Mouse (Mus musculus) embryonic facial prominence, embryonic 12.5 days (tissue): ENCODE measurements around the gene Ten1. TPM values are rescaled to one million over a fixed set of nuclear protein-coding genes. Genes with fewer than 3 reads are reported as not detected.

Source experiments
- ATAC-seq: fragments of 200-750 bp; cut with Nextera tagmentation; 2 replicates; pipeline ENCODE4 v1.8.0; 2017; ENCODE audit not compliant: insufficient number of reproducible peaks, insufficient read depth, low FRiP score, low TSS enrichment
- H3K27ac ChIP-seq: fragments of 300-500 bp; sonication (generic); 2 replicates; pipeline ENCODE4 v1.5.1; 2016; ENCODE audit warnings: mild to moderate bottlenecking
- H3K27me3 ChIP-seq: fragments of 300-500 bp; sonication (generic); 2 replicates; pipeline ENCODE4 v1.6.1; 2016; ENCODE audit warnings: mild to moderate bottlenecking, moderate library complexity
- H3K36me3 ChIP-seq: fragments of 300-500 bp; sonication (generic); 2 replicates; pipeline ENCODE4 v1.6.1; 2016; ENCODE audit warnings: mild to moderate bottlenecking
- H3K4me1 ChIP-seq: fragments of 300-500 bp; sonication (generic); 2 replicates; pipeline ENCODE4 v1.6.1; 2016
- H3K4me2 ChIP-seq: fragments of 300-500 bp; sonication (generic); replicated peaks from 2 replicates; pipeline ENCODE4 v1.6.1; 2016; ENCODE audit warnings: mild to moderate bottlenecking, moderate library complexity
- H3K4me3 ChIP-seq: fragments of 300-500 bp; sonication (generic); 2 replicates; pipeline ENCODE4 v1.5.1; 2016; ENCODE audit warnings: mild to moderate bottlenecking
- H3K9ac ChIP-seq: fragments of 300-500 bp; sonication (generic); 2 replicates; pipeline ENCODE4 v1.6.1; 2016; ENCODE audit warnings: mild to moderate bottlenecking, moderate library complexity
- H3K9me3 ChIP-seq: fragments of 300-500 bp; sonication (generic); 2 replicates; pipeline ENCODE4 v1.6.1; 2016; ENCODE audit warnings: mild to moderate bottlenecking, moderate library complexity
- WGBS: fragments of 180-500 bp; shearing (Covaris S2); methylation state at CpG from one replicate; pipeline ENCODE4 v1.1.7; 2016; 5-methylcytosine and 5-hydroxymethylcytosine counted together
- polyA plus RNA-seq: library from polyadenylated mRNA; unstranded; fragments of >200 nt; fragmentation: Nextera tagmentation; extraction: Ambion mirVana; gene quantifications from 2 replicates; pipeline ENCODE4 v1.2.1, GENCODE M21; 2016

Gene Ten1
- polyA plus RNA-seq, 1 experiment from 2014 or later = 66.5 TPM

- ATAC-seq = no peak; the same call in 1 of the 2 replicates
- no peaks in the 10 kb centered on the region for H3K27me3 ChIP-seq
- H3K36me3 ChIP-seq = no peaks in the 10 kb centered on the region
- H3K9ac ChIP-seq = peak overlapping the region; percentile 80
- no peak overlapping the region for H3K27ac ChIP-seq
- peaks cover 8% of the 10 kb centered on the region; the same call in 1 of the 2 replicates for H3K4me1 ChIP-seq
- peak overlapping the region; percentile 73 for H3K4me3 ChIP-seq
- peak overlapping the region; percentile 77 for H3K4me2 ChIP-seq
- WGBS = 24% methylated on average over 13 of the region's 13 CpGs
- no peaks in the 10 kb centered on the region for H3K9me3 ChIP-seq
Observed at GRCm38 (mm10) chr11:116198132-116198531, 523 bp upstream of the Ten1 start.

- 90% methylated on average over 2 of the region's 2 CpGs for WGBS
- H3K4me2 ChIP-seq = no peak overlapping the region
- peaks cover 8% of the 10 kb centered on the region; the same call in 1 of the 2 replicates for H3K4me1 ChIP-seq
- no peaks in the 10 kb centered on the region for H3K9me3 ChIP-seq
- no peaks in the 10 kb centered on the region for H3K27me3 ChIP-seq
- peaks cover 6% of the 10 kb centered on the region for H3K36me3 ChIP-seq
- no peak overlapping the region for H3K4me3 ChIP-seq
- no peak for ATAC-seq
- H3K9ac ChIP-seq = no peak overlapping the region
- H3K27ac ChIP-seq = no peak overlapping the region
Observed at GRCm38 (mm10) chr11:116201151-116201550, 2.5 kb downstream of the Ten1 start.

DNA sequence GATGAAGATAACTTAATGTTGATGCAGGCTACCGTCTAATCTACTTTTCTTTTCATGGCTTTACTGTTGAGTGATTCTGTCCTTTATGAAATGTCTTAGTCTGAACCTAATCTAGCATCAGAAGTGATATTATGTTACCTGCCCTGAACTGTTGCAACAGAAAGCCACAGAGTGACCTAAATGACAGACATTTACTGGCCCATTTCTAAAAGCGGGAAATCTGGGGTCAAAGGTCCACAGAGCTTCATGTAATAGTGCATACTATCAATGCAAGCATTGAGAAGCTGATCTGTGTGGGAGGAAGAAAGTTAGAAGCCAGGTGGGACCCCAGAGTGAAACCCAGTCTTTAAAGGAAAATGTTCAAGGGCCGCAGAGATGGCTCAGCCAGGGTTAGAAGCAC, 4.5 kb downstream of the Ten1 start:
- peaks cover 18% of the 10 kb centered on the region for H3K36me3 ChIP-seq
- no peak overlapping the region for H3K27ac ChIP-seq
- whole genome bisulfite sequencing = 91% methylated on average over 3 of the region's 3 CpGs
- no peak overlapping the region for H3K9ac ChIP-seq
- no peak for ATAC-seq
- H3K4me3 ChIP-seq = no peak overlapping the region
- H3K27me3 ChIP-seq = no peaks in the 10 kb centered on the region
- no peaks in the 10 kb centered on the region for H3K9me3 ChIP-seq
- peaks cover under 1% of the 10 kb centered on the region; the same call in 1 of the 2 replicates for H3K4me1 ChIP-seq
- no peak overlapping the region for H3K4me2 ChIP-seq

DNA sequence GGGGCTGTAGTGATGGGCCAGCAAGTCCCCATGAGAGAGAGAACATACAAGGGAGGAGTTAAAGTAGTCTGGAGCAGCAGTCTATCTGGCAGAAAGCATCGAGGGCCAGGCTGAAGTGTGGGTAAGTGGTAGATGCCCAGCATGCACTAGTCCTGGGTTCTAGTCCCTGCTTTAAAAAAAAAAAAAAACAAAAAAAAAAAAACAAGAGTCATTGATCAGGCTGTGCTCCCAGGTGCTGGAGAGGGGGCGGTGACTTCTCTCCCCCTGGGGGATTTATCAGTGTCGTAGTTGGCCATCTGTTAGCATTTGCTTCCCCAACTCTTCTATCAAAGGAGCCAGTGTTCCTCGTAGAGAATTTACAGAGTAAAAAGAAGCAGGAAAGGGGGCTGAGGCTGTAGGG, 8.0 kb downstream of the Ten1 start:
- Histone ChIP-seq H3K4me1 (no peaks in the 10 kb centered on the region), H3K4me3 (no peak overlapping the region), H3K9me3 (no peaks in the 10 kb centered on the region), H3K4me2 (no peak overlapping the region), H3K27ac (no peak overlapping the region), H3K36me3 (peaks cover 18% of the 10 kb centered on the region), H3K27me3 (no peaks in the 10 kb centered on the region), H3K9ac (no peak overlapping the region)
- 49% methylated on average over 4 of the region's 4 CpGs for WGBS
- ATAC-seq = no peak

DNA sequence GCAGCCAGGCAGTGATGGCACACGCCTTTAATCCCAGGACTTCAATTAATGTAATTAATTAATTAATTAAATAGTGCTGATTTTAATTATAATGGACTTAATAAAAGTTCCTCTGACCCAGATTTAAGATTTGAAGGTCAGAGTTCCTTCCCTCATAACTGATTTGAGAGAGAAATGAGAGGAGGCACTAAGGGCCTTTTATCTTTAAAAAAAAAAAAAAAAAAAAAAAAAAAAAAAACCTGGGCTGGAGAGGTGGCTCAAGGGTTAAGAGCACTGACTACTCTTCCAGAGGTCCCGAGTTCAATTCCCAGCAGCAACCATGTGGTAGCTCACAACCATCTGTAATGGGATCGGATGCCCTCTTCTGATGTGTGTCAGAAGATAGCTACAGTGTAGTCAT, 10.0 kb downstream of the Ten1 start:
- no peaks in the 10 kb centered on the region for H3K9me3 ChIP-seq
- H3K4me3 ChIP-seq = no peak overlapping the region
- H3K27me3 ChIP-seq = no peaks in the 10 kb centered on the region
- no peak overlapping the region for H3K4me2 ChIP-seq
- no peak for ATAC-seq
- no peak overlapping the region for H3K27ac ChIP-seq
- no peaks in the 10 kb centered on the region for H3K4me1 ChIP-seq
- 73% methylated on average over 3 of the region's 3 CpGs for WGBS
- peaks cover 18% of the 10 kb centered on the region for H3K36me3 ChIP-seq
- no peak overlapping the region for H3K9ac ChIP-seq

DNA sequence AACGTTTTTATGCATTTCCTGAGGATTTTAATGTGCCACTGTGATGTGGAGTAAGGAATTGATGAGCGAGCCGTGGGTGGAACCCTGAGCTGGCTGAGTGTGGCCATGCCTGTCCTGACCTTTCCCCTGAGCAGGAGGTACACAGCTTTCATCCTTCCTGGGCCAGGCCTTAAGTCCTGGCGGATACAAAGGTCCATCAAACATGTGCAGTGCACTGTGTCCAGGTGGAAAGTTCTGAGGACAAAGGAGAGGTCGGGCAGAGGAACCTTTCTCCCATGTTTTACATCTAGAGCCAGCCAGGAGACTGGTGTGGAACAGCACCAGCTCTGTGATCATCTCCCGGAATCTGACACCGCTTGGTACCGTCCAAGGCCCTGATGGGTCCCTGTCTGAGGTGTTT, 10.6 kb downstream of the Ten1 start:
- WGBS = 79% methylated on average over 8 of the region's 8 CpGs
- ATAC-seq = no peak
- Histone ChIP-seq H3K4me3 (no peak overlapping the region), H3K36me3 (peaks cover 18% of the 10 kb centered on the region), H3K9me3 (no peaks in the 10 kb centered on the region), H3K27me3 (no peaks in the 10 kb centered on the region), H3K4me2 (no peak overlapping the region), H3K4me1 (no peaks in the 10 kb centered on the region), H3K27ac (no peak overlapping the region), H3K9ac (no peak overlapping the region)

DNA sequence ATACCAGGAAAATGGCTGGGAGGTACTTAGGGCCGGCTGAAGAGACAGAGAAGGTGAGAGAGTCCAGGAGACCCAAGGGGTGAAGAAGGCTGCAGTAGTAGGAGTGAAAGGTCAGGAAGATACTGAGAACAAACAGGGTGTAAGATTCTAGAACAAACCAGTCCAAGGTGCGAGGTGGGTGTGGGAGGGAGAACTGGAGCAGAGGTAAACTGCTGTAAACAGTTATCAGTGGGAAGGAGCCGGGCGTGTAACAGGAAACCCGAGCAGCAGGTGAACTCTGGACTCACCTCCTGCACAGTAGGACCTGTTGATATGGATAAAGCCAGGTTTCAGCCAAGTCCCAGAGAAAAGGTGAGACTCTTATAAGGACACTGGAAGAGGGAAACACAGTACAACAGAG, 12.0 kb downstream of the Ten1 start:
- no peak overlapping the region for H3K27ac ChIP-seq
- H3K9ac ChIP-seq = no peak overlapping the region
- H3K36me3 ChIP-seq = peaks cover 15% of the 10 kb centered on the region
- no peaks in the 10 kb centered on the region for H3K9me3 ChIP-seq
- 72% methylated on average over 5 of the region's 5 CpGs for WGBS
- H3K4me2 ChIP-seq = no peak overlapping the region
- no peak overlapping the region for H3K4me3 ChIP-seq
- no peaks in the 10 kb centered on the region for H3K27me3 ChIP-seq
- no peaks in the 10 kb centered on the region for H3K4me1 ChIP-seq
- no peak for ATAC-seq

DNA sequence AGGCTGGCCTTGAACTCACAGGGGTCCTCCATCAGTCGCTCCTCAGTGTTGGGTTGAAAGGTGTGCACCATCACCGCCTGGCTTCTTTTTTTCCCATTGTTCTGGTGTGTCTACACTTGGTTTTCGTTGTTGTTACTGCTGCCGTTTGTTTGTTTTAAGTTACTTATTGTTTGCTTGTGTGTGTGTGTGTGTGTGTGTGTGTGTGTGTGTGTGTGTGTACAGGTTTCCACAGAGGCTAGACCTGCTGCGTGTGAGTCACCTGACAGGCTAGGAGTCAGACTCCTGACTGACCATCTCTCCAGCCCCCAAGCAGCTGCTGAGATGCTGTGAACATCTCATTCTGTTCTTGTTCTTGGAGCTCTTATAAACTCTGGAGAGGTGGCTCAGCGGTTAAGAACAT, 14.2 kb downstream of the Ten1 start:
- Histone ChIP-seq H3K4me2 (no peak overlapping the region), H3K36me3 (no peaks in the 10 kb centered on the region), H3K4me1 (no peaks in the 10 kb centered on the region), H3K27me3 (no peaks in the 10 kb centered on the region), H3K27ac (no peak overlapping the region), H3K4me3 (no peak overlapping the region), H3K9ac (no peak overlapping the region), H3K9me3 (no peaks in the 10 kb centered on the region)
- 93% methylated on average over 6 of the region's 6 CpGs for WGBS
- no peak for ATAC-seq

DNA sequence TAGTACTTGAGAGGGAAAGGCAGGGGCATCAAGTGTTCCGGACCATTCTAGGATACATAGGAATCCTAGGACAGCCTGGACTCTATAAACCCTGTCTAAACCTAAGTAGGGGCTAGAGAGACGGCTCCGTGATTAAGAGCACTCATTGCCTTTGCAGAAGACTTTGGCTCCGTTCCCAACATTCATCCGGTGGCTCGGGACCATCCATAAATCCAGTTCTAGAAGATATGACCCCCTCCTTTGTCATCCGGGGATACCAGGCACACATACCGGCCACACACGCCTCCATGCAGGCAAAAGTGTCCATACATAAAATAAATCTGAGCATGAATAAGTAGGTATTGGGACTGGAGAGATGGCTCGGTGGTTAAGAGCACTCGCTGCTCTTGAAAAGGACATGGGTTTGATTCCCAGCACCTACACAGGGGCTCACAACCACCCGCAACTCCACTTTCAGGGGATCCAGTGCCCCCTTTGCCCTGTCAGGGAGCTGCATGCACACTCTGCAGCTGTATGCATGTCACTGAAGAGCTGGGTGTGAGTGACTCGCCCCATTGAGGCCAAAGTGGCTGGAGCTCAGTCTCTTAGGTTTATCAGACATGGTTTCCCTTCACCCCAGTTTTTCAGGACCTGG, 15.3 kb downstream of the Ten1 start:
- 93% methylated on average over 13 of the region's 13 CpGs for WGBS
- no peak for ATAC-seq

GRCm38 (mm10) chr11:116215181-116215580, 16.5 kb downstream of the Ten1 start:
- ATAC-seq = no peak
- H3K27ac ChIP-seq = no peak overlapping the region
- peaks cover 10% of the 10 kb centered on the region for H3K4me1 ChIP-seq
- H3K36me3 ChIP-seq = no peaks in the 10 kb centered on the region
- H3K27me3 ChIP-seq = no peaks in the 10 kb centered on the region
- H3K4me3 ChIP-seq = no peak overlapping the region
- no peaks in the 10 kb centered on the region for H3K9me3 ChIP-seq
- H3K4me2 ChIP-seq = no peak overlapping the region
- no peak overlapping the region for H3K9ac ChIP-seq
- 76% methylated on average over 7 of the region's 7 CpGs for WGBS

More for the DNA sequence above, 15.3 kb downstream of the Ten1 start:
- Histone ChIP-seq H3K4me3 (no peak overlapping the region), H3K36me3 (no peaks in the 10 kb centered on the region), H3K9ac (no peak overlapping the region), H3K27ac (no peak overlapping the region), H3K4me2 (no peak overlapping the region), H3K4me1 (peaks cover 2% of the 10 kb centered on the region), H3K27me3 (no peaks in the 10 kb centered on the region), H3K9me3 (no peaks in the 10 kb centered on the region)

DNA sequence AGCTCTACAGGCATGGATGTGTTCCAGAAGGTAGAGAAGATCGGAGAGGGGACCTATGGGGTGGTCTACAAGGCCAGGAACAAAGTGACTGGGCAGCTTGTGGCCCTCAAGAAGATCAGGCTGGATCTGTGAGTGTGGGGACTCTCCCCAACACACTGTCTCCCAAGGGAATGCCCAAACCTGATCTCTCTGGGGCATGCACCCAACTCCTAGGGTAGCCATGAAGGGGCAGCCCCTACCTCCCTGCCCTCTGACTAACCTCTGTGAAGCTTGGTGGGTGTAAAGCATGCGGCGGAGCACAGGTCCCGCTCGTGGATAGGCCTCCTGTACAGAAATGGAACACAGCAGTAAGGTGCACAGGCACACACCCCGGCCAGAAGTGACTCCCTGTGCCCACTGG, 17.3 kb downstream of the Ten1 start:
- Histone ChIP-seq H3K27ac (no peak overlapping the region), H3K4me2 (no peak overlapping the region), H3K9ac (no peak overlapping the region), H3K27me3 (peaks cover 1% of the 10 kb centered on the region; the same call in 1 of the 2 replicates), H3K4me1 (peaks cover 10% of the 10 kb centered on the region), H3K36me3 (no peaks in the 10 kb centered on the region), H3K4me3 (no peak overlapping the region), H3K9me3 (no peaks in the 10 kb centered on the region)
- ATAC-seq = no peak
- WGBS = 92% methylated on average over 6 of the region's 6 CpGs

DNA sequence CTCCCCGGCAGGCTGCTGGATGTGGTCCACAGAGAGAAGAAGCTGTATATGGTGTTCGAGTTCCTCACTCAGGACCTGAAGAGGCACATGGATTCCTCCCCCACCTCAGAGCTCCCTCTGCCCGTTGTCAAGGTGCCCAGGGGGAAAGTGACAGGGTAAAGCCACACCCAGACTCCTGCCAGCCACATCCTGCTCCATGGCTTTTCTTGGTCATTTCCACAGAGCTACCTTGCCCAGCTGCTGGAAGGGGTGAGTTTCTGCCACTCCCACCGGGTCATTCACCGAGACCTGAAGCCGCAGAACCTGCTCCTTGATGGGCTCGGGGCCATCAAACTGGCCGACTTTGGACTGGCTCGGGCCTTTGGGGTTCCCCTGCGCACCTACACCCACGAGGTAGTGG, 17.9 kb downstream of the Ten1 start:
- H3K9ac ChIP-seq = no peak overlapping the region
- no peak for ATAC-seq

More for the DNA sequence above, 17.9 kb downstream of the Ten1 start:
- Histone ChIP-seq H3K9me3 (peaks cover 5% of the 10 kb centered on the region), H3K4me3 (no peak overlapping the region), H3K36me3 (no peaks in the 10 kb centered on the region), H3K4me1 (peaks cover 10% of the 10 kb centered on the region), H3K27ac (no peak overlapping the region), H3K27me3 (peaks cover 7% of the 10 kb centered on the region), H3K4me2 (no peak overlapping the region)
- 87% methylated on average over 11 of the region's 11 CpGs for WGBS
